Mouse (Mus musculus): ENCODE results near the gene Gm2115. TPM values are rescaled to one million over a fixed set of nuclear protein-coding genes. Genes with fewer than 3 reads are reported as not detected.

Gm2115 gene
- total and polyA plus RNA-seq, 2 experiments from 2014 or later: 1.1 to 2.6 TPM

- H3K27me3 ChIP-seq (ENCODE audit: insufficient read depth, low read length): no peaks in the 10 kb centered on the region
- H3K27ac ChIP-seq (ENCODE audit: low read depth, low read length): peak within 1 kb of the TSS; percentile 62
- H3K36me3 ChIP-seq (ENCODE audit: insufficient read depth, low read length): no peaks in the 10 kb centered on the region
- H3K9me3 ChIP-seq (ENCODE audit: low read length): no peaks in the 10 kb centered on the region
- H3K4me3 ChIP-seq (ENCODE audit: low read depth, low read length): peak within 1 kb of the TSS; percentile 56
- peaks cover 3% of the 10 kb centered on the region; the same call in 1 of the 2 replicates for H3K4me1 ChIP-seq (ENCODE audit: insufficient read depth, low read length)
- DNase-seq (ENCODE audit: low spot score) (peak; percentile 30), ATAC-seq (ENCODE audit: low FRiP score) (peak; percentile 66)
- H3K9ac ChIP-seq (replicated peaks; ENCODE audit: low read length, poor library complexity, severe bottlenecking): peak within 1 kb of the TSS; percentile 90
- 2% methylated on average over 9 of the region's 10 CpGs for WGBS
- peak within 1 kb of the TSS; percentile 97 for H3K4me2 ChIP-seq (ENCODE audit: low read depth, low read length, poor library complexity, severe bottlenecking)
- TF ChIP-seq CTCF (IDR thresholded peaks at IDR 0.05): no peak
These were observed 77.6 kb downstream of the Gm2115 start, which contains the start of gene Fah for GRCm38 (mm10) chr7:84606293-84606749. Gene Fah (minus strand): TSS chr7:84606722.

DNA sequence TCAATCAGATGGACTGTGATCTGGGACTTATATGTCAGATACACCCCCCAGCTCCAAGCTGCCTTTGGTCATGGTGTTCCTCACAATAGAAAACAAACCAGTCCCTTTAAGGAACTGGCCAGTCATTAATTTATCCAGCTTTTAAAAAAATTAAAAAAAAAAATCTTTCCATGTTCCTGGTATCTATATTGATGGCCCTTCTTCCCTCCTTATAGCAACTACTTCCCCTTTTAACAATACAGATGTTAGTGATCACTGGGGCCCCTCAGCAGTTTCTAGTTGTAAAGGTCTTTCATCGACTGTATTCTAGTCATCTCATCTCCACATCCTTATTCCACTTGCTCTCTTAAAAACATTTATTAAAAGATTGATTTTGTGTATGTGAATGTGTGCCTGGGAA is 82.9 kb downstream of the Gm2115 start:
- ATAC-seq (ENCODE audit: low FRiP score) (no peak), DNase-seq (ENCODE audit: low spot score) (no peak)
- 94% methylated on average over 1 of the region's 1 CpGs for WGBS
- no peak overlapping the region for H3K27ac ChIP-seq (ENCODE audit: low read depth, low read length)
- no peaks in the 10 kb centered on the region for H3K4me1 ChIP-seq (ENCODE audit: insufficient read depth, low read length)
- H3K36me3 ChIP-seq (ENCODE audit: insufficient read depth, low read length): no peaks in the 10 kb centered on the region
- no peak overlapping the region for H3K9ac ChIP-seq (replicated peaks; ENCODE audit: low read length, poor library complexity, severe bottlenecking)
- H3K4me3 ChIP-seq (ENCODE audit: low read depth, low read length): no peak overlapping the region
- H3K4me2 ChIP-seq (ENCODE audit: low read depth, low read length, poor library complexity, severe bottlenecking): no peak overlapping the region
- no peak for TF ChIP-seq CTCF (IDR thresholded peaks at IDR 0.05)
- H3K9me3 ChIP-seq (ENCODE audit: low read length): no peaks in the 10 kb centered on the region
- no peaks in the 10 kb centered on the region for H3K27me3 ChIP-seq (ENCODE audit: insufficient read depth, low read length)

DNA sequence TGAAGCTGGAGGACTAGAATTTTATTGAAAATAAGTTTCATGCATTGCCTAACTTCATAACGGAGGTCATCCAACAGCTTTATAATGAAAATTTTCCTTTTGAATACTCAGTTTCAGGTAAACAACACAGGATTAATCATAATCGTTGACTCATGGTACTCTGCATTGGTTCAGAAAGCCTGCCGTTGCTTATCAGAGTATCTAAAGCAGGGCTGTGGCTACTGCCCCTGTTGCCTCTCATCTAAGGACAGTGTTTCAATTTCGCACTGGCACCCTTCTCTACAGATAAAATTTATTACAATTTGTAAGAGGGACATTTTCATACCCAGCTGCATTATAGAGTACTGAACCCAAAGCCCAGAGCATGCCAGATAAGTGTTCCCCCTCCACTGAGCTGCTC is 83.7 kb downstream of the Gm2115 start:
- TF ChIP-seq CTCF (IDR thresholded peaks at IDR 0.05): no peak
- H3K9me3 ChIP-seq (ENCODE audit: low read length): no peaks in the 10 kb centered on the region
- no peak for DNase-seq (ENCODE audit: low spot score)
- H3K4me1 ChIP-seq (ENCODE audit: insufficient read depth, low read length): no peaks in the 10 kb centered on the region
- no peaks in the 10 kb centered on the region for H3K27me3 ChIP-seq (ENCODE audit: insufficient read depth, low read length)
- 94% methylated on average over 4 of the region's 4 CpGs for WGBS
- ATAC-seq (ENCODE audit: low FRiP score): no peak
- H3K4me2 ChIP-seq (ENCODE audit: low read depth, low read length, poor library complexity, severe bottlenecking): no peak overlapping the region
- no peak overlapping the region for H3K9ac ChIP-seq (replicated peaks; ENCODE audit: low read length, poor library complexity, severe bottlenecking)
- no peak overlapping the region for H3K4me3 ChIP-seq (ENCODE audit: low read depth, low read length)
- H3K36me3 ChIP-seq (ENCODE audit: insufficient read depth, low read length): peaks cover 4% of the 10 kb centered on the region; the same call in 1 of the 2 replicates
- H3K27ac ChIP-seq (ENCODE audit: low read depth, low read length): no peak overlapping the region

- Histone ChIP-seq H3K4me1 (ENCODE audit: insufficient read depth, low read length) (no peaks in the 10 kb centered on the region), H3K27ac (ENCODE audit: low read depth, low read length) (no peak overlapping the region), H3K9ac (replicated peaks; ENCODE audit: low read length, poor library complexity, severe bottlenecking) (no peak overlapping the region), H3K9me3 (ENCODE audit: low read length) (no peaks in the 10 kb centered on the region), H3K4me3 (ENCODE audit: low read depth, low read length) (no peak overlapping the region), H3K36me3 (ENCODE audit: insufficient read depth, low read length) (peaks cover 8% of the 10 kb centered on the region; the same call in 1 of the 2 replicates), H3K4me2 (ENCODE audit: low read depth, low read length, poor library complexity, severe bottlenecking) (no peak overlapping the region), H3K27me3 (ENCODE audit: insufficient read depth, low read length) (no peaks in the 10 kb centered on the region)
- whole genome bisulfite sequencing: 90% methylated on average over 2 of the region's 2 CpGs
- no peak for DNase-seq (ENCODE audit: low spot score)
- no peak for TF ChIP-seq CTCF (IDR thresholded peaks at IDR 0.05)
- no peak for ATAC-seq (ENCODE audit: low FRiP score)
These were observed 90.2 kb downstream of the Gm2115 start for GRCm38 (mm10) chr7:84618951-84619350.

DNA sequence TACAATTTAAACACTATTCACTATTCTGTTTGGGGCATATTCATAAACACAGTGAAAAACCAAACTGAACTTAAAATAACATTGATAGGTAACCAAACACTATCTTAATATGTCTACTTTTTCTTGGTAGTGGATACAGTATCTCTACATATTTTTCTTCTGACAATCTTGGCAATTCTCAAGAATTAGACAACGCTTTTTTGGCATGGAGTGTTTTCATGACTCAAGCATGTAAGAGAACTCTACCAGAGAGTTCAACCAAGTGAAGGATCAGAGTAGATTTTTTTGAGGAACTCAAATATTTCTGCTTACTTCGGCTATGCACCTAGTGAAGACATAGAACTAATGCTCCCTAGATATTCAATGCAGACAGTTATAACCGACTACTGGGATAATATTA is 92.2 kb downstream of the Gm2115 start:
- DNase-seq (ENCODE audit: low spot score) (no peak), ATAC-seq (ENCODE audit: low FRiP score) (no peak)
- Histone ChIP-seq H3K27ac (ENCODE audit: low read depth, low read length) (no peak overlapping the region), H3K36me3 (ENCODE audit: insufficient read depth, low read length) (peaks cover 8% of the 10 kb centered on the region; the same call in 1 of the 2 replicates), H3K4me2 (ENCODE audit: low read depth, low read length, poor library complexity, severe bottlenecking) (no peak overlapping the region), H3K9ac (replicated peaks; ENCODE audit: low read length, poor library complexity, severe bottlenecking) (no peak overlapping the region), H3K4me1 (ENCODE audit: insufficient read depth, low read length) (no peaks in the 10 kb centered on the region), H3K27me3 (ENCODE audit: insufficient read depth, low read length) (no peaks in the 10 kb centered on the region), H3K9me3 (ENCODE audit: low read length) (no peaks in the 10 kb centered on the region), H3K4me3 (ENCODE audit: low read depth, low read length) (no peak overlapping the region)
- TF ChIP-seq CTCF (IDR thresholded peaks at IDR 0.05): no peak
- 95% methylated on average over 3 of the region's 3 CpGs for WGBS

DNA sequence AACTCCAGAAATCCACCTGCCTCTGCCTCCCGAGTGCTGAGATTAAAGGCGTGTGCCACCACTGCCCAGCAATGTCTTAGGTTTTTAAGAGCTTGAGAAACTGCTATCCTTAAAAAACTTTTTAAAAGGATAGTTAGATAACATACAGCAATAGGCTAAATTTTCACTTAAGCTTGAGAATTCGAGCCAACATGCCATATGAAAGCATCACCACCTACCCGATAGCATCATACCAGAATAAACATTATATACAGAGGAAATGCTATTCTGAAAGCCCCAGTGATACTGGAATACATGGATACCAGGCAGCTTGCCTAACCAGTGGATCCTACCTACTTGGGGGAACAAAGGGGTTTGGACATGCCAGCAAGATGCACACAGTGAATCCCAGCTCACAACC is 95.0 kb downstream of the Gm2115 start:
- Histone ChIP-seq H3K27me3 (ENCODE audit: insufficient read depth, low read length) (no peaks in the 10 kb centered on the region), H3K9ac (replicated peaks; ENCODE audit: low read length, poor library complexity, severe bottlenecking) (no peak overlapping the region), H3K27ac (ENCODE audit: low read depth, low read length) (no peak overlapping the region), H3K36me3 (ENCODE audit: insufficient read depth, low read length) (no peaks in the 10 kb centered on the region), H3K4me3 (ENCODE audit: low read depth, low read length) (no peak overlapping the region), H3K4me2 (ENCODE audit: low read depth, low read length, poor library complexity, severe bottlenecking) (no peak overlapping the region), H3K9me3 (ENCODE audit: low read length) (no peaks in the 10 kb centered on the region), H3K4me1 (ENCODE audit: insufficient read depth, low read length) (no peaks in the 10 kb centered on the region)
- ATAC-seq (ENCODE audit: low FRiP score) (no peak), DNase-seq (ENCODE audit: low spot score) (no peak)
- WGBS: 95% methylated on average over 4 of the region's 4 CpGs
- TF ChIP-seq CTCF (IDR thresholded peaks at IDR 0.05): no peak

All from midbrain, postnatal 0 days (tissue).